Mouse (Mus musculus) heart, postnatal 0 days (tissue): ENCODE results near the gene Mmp23.

Source experiments
- CTCF ChIP-seq: IDR thresholded peaks from 2 replicates; pipeline ENCODE4 v1.5.1; 2016; ENCODE audit warnings: antibody characterized with exemption, control low read depth, low read depth
- EP300 ChIP-seq: IDR thresholded peaks from 2 replicates; pipeline ENCODE4 v1.6.1; 2016; ENCODE audit warnings: antibody characterized with exemption, low read depth

- TF ChIP-seq CTCF = peak; percentile 20; the same call in 1 of the 2 replicates
- no peak for TF ChIP-seq EP300
These were observed 40.9 kb upstream of the Mmp23 start, which contains the start of gene Fndc10 for GRCm38 (mm10) chr4:155694111-155694481.
